Mouse (Mus musculus): ENCODE measurements around the gene Gm14308.
"Not testable (repeated sequence)": the region's sequence is repeated elsewhere in the genome, so short reads cannot be mapped to it uniquely, and the experiment has no call there.

The Gm14308 gene

GRCm38 (mm10) chr2:176636244-176636643 lies at the start of gene Gm14308:
TSS of gene Gm14308 (minus strand) at chr2:176636344.
- DNase-seq (ENCODE audit: low spot score in 2 of 2): not testable (repeated sequence)

DNA sequence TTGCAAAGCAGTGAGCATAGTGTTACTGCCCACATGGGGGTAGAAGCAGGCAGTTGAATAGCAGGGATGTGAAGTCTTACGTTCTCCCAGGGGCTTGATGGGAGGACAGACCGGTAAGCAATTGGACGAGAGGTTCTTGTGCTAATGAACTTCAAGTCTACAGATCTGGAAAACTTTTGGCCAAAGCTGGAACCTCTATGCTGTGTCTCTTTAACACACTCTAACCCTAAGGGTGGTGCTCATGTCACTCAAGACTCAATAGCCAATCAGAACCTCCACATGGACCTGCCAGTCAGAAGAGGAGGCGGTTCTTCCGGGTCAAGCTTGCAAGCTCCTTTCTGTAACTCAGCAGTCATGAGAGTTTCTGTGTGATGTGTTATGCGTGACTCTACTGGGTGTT lies 34.1 kb upstream of the Gm14308 start, which contains the start of gene Zfp973:
Zfp973 (plus strand) TSS at position 301 of the 400 bp plus-strand sequence.
- DNase-seq (ENCODE audit: low spot score in 2 of 2): not testable (repeated sequence)
